Mouse (Mus musculus): ENCODE measurements around the gene Zfp648. TPM values are rescaled to one million over a fixed set of nuclear protein-coding genes. Genes with fewer than 3 reads are reported as not detected.
A peak's percentile ranks its signal among the peaks of the same experiment; 100 is the strongest.

Gene Zfp648
- total RNA-seq (2021) = under 1 TPM; 0.80 to 0.92 TPM

- intact Hi-C loops (cut with DNase I) = loop anchor here (10.0 kb wide), 1 partner anchor 224 kb away; no protein-coding TSS in a partner anchor
- no peak for DNase-seq (ENCODE audit: low spot score in 2 of 2)
These were observed at the start of gene Zfp648 for GRCm38 (mm10) chr1:154200955-154201722. Zfp648 (plus strand) TSS chr1:154201187.

GRCm38 (mm10) chr1:154152539-154152938, 48.4 kb upstream of the Zfp648 start:
- no peak for DNase-seq (ENCODE audit: low spot score in 2 of 2)
- intact Hi-C loops (cut with DNase I) = no loop called here

- intact Hi-C loops (cut with DNase I) = no loop called here
- DNase-seq (ENCODE audit: low spot score in 2 of 2) = no peak
These were observed 47.2 kb upstream of the Zfp648 start for GRCm38 (mm10) chr1:154153800-154154199.

- peak; percentile 60 to 79 for DNase-seq (ENCODE audit: low spot score in 2 of 2)
- intact Hi-C loops (cut with DNase I) = loop anchor here (1.0 to 2.0 kb wide), 2 partner anchors 17 to 54 kb away; no protein-coding TSS in a partner anchor
These were observed 44.6 kb upstream of the Zfp648 start for GRCm38 (mm10) chr1:154156177-154157062.

GRCm38 (mm10) chr1:154157131-154157530, 43.9 kb upstream of the Zfp648 start:
- DNase-seq (ENCODE audit: low spot score in 2 of 2) = peak in 1 of 2 experiments; percentile 28
- intact Hi-C loops (cut with DNase I) = loop anchor here (2.0 kb wide), 1 partner anchor 54 kb away; no protein-coding TSS in a partner anchor

- DNase-seq (ENCODE audit: low spot score in 2 of 2) = no peak
- intact Hi-C loops (cut with DNase I) = no loop called here
These were observed 33.3 kb upstream of the Zfp648 start for GRCm38 (mm10) chr1:154167696-154168095.

GRCm38 (mm10) chr1:154175334-154175733, 25.7 kb upstream of the Zfp648 start:
- peak in 1 of 2 experiments; percentile 53 for DNase-seq (ENCODE audit: low spot score in 2 of 2)
- intact Hi-C loops (cut with DNase I) = no loop called here

- no peak for DNase-seq (ENCODE audit: low spot score in 2 of 2)
- intact Hi-C loops (cut with DNase I) = no loop called here
These were observed 23.2 kb upstream of the Zfp648 start for GRCm38 (mm10) chr1:154177781-154178180.

- intact Hi-C loops (cut with DNase I) = no loop called here
- DNase-seq (ENCODE audit: low spot score in 2 of 2) = no peak
These were observed 22.3 kb upstream of the Zfp648 start for GRCm38 (mm10) chr1:154178541-154179155.

GRCm38 (mm10) chr1:154180952-154181351, 20.0 kb upstream of the Zfp648 start:
- DNase-seq (ENCODE audit: low spot score in 2 of 2) = peak; percentile 86 to 89
- intact Hi-C loops (cut with DNase I) = loop anchor here (1.0 to 5.0 kb wide), 5 partner anchors 64 to 624 kb away; no protein-coding TSS in a partner anchor

GRCm38 (mm10) chr1:154182396-154183076, 18.5 kb upstream of the Zfp648 start:
- DNase-seq (ENCODE audit: low spot score in 2 of 2) = no peak
- intact Hi-C loops (cut with DNase I) = loop anchor here (5.0 kb wide), 3 partner anchors 65 to 625 kb away; no protein-coding TSS in a partner anchor

- intact Hi-C loops (cut with DNase I) = loop anchor here (5.0 kb wide), 3 partner anchors 66 to 626 kb away; no protein-coding TSS in a partner anchor
- no peak for DNase-seq (ENCODE audit: low spot score in 2 of 2)
These were observed 17.8 kb upstream of the Zfp648 start for GRCm38 (mm10) chr1:154183077-154183751.

GRCm38 (mm10) chr1:154188229-154188628, 12.8 kb upstream of the Zfp648 start:
- intact Hi-C loops (cut with DNase I) = loop anchor here (1.0 kb wide), 1 partner anchor 64 kb away; no protein-coding TSS in a partner anchor
- peak in 1 of 2 experiments; percentile 56 for DNase-seq (ENCODE audit: low spot score in 2 of 2)

- no peak for DNase-seq (ENCODE audit: low spot score in 2 of 2)
- intact Hi-C loops (cut with DNase I) = loop anchor here (1.0 kb wide), 1 partner anchor 64 kb away; no protein-coding TSS in a partner anchor
These were observed 12.4 kb upstream of the Zfp648 start for GRCm38 (mm10) chr1:154188631-154189030.

GRCm38 (mm10) chr1:154189842-154190530, 11.0 kb upstream of the Zfp648 start:
- peak; percentile 73 to 91 for DNase-seq (ENCODE audit: low spot score in 2 of 2)
- intact Hi-C loops (cut with DNase I) = loop anchor here (1.0 kb wide), 1 partner anchor 540 kb away; no protein-coding TSS in a partner anchor

- intact Hi-C loops (cut with DNase I) = no loop called here
- DNase-seq (ENCODE audit: low spot score in 2 of 2) = no peak
These were observed 2.1 kb upstream of the Zfp648 start for GRCm38 (mm10) chr1:154198896-154199295.

- intact Hi-C loops (cut with DNase I) = loop anchor here (10.0 kb wide), 1 partner anchor 222 kb away; no protein-coding TSS in a partner anchor
- peak in 1 of 2 experiments; percentile 57 for DNase-seq (ENCODE audit: low spot score in 2 of 2)
These were observed 1.6 kb downstream of the Zfp648 start for GRCm38 (mm10) chr1:154202580-154202979.

- DNase-seq (ENCODE audit: low spot score in 2 of 2) = no peak
- intact Hi-C loops (cut with DNase I) = loop anchor here (10.0 kb wide), 1 partner anchor 221 kb away; no protein-coding TSS in a partner anchor
These were observed 2.4 kb downstream of the Zfp648 start for GRCm38 (mm10) chr1:154203386-154203785.

Measured in left cerebral cortex, postnatal 25 days (tissue).